Mouse (Mus musculus) spleen, adult 12 weeks (tissue): Measurements from ENCODE around the gene Prkab2.

Experiments
- DNase-seq: peaks from one replicate; pipeline ENCODE4 v3.0.0; 2022; ENCODE audit warnings: low spot score

Gene Prkab2

GRCm38 (mm10) chr3:97691443-97692017 lies 33.5 kb downstream of the Prkab2 start:
- no peak for DNase-seq

GRCm38 (mm10) chr3:97693806-97694205 lies 35.8 kb downstream of the Prkab2 start:
- DNase-seq: no peak

- DNase-seq: no peak
Observed at GRCm38 (mm10) chr3:97696866-97697265, 38.9 kb downstream of the Prkab2 start.

- DNase-seq: no peak
Observed at GRCm38 (mm10) chr3:97697291-97697690, 39.3 kb downstream of the Prkab2 start.

- DNase-seq: no peak
Observed at GRCm38 (mm10) chr3:97699061-97699460, 41.1 kb downstream of the Prkab2 start.

- DNase-seq: no peak
Observed at GRCm38 (mm10) chr3:97701198-97701597, 43.2 kb downstream of the Prkab2 start.

- DNase-seq: no peak
Observed at GRCm38 (mm10) chr3:97702448-97703080, 44.6 kb downstream of the Prkab2 start.

- no peak for DNase-seq
Observed at GRCm38 (mm10) chr3:97705508-97705907, 47.5 kb downstream of the Prkab2 start.

GRCm38 (mm10) chr3:97706561-97706960 lies 48.6 kb downstream of the Prkab2 start:
- DNase-seq: no peak

GRCm38 (mm10) chr3:97710134-97710533 lies 52.1 kb downstream of the Prkab2 start:
- no peak for DNase-seq

GRCm38 (mm10) chr3:97710881-97711280 lies 52.9 kb downstream of the Prkab2 start:
- DNase-seq: no peak

- no peak for DNase-seq
Observed at GRCm38 (mm10) chr3:97715922-97716321, 57.9 kb downstream of the Prkab2 start.

- no peak for DNase-seq
Observed at GRCm38 (mm10) chr3:97719116-97719515, 61.1 kb downstream of the Prkab2 start.
